Mouse (Mus musculus) MEL (cell line): ENCODE data around the gene Gm20388.

Experiments
- POLR2A ChIP-seq, 2 experiments: IDR thresholded peaks; 2 replicates each; pipeline ENCODE4 v1.6.1; 2011 to 2012; ENCODE audit warnings: low read length in 2 of 2, mild to moderate bottlenecking in 2 of 2, control low read depth in 1 of 2, improper control_type of control experiment in 1 of 2, low read depth in 1 of 2, moderate library complexity in 1 of 2; ENCODE audit not compliant: control insufficient read depth in 1 of 2, insufficient read depth in 1 of 2, poor library complexity in 1 of 2
- SIN3A ChIP-seq: IDR thresholded peaks from 2 replicates; pipeline ENCODE4 v1.6.1; 2012; ENCODE audit warnings: low read length, improper control_type of control experiment, inconsistent platforms

DNA sequence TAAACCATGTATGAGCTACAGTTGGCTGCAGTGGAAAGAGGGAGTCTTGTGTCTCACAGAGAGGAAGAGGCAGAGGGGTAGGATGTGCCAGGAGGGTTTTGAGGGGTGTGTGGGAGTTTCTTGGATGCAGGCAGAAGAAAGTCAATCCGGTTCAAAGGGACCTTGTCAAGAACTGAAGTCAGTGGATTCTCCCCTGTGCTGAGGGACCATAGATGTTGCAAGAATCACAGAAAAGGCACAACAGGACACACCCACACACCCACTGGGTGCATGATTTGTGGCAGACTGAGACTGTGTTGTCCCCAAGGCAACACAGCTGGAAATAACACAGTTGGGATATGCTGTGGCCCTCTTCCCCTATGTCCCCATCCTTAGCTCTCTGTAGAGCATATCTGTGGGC, 526.6 kb downstream of the Gm20388 start:
- TF ChIP-seq POLR2A (IDR thresholded peaks at IDR 0.05; ENCODE audit: control insufficient read depth in 1 of 2, insufficient read depth in 1 of 2, low read depth in 1 of 2, low read length in 2 of 2, poor library complexity in 1 of 2) (no peak), SIN3A (no peak)
